Comparison of ENCODE assay signal across 18 mouse cellular contexts in the genomic region with DNA sequence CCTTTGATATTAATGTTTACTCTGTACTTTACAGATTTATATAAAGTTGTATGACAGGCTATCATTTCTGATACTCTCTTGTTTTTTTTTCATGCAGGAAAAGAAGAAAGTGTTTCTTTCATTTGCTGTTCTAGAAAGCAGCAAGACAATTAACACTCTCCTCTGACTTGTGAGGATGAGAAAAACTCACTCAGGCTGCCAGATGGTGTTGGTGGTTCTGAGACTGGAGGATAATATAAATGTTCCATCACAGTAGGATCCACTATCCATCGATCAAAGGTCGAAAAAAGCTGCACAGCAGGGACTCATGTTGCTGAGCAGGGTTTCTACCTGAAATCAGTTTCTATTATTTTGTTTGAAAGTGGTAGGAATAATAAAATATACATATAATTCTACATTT. TPM values are rescaled to one million over a fixed set of nuclear protein-coding genes. Genes with fewer than 3 reads are reported as not detected.
"Had no signal": no experiment of that assay in that cellular context is flagged by ENCODE, and none has a peak within 500 bp of the region (broad histone marks: within the 10 kb centered on the region; RNA-seq: fewer than 3 reads in every experiment).

No protein-coding gene starts in this region.

- H3K4me3 ChIP-seq: intestine, embryonic 15.5 days; limb, embryonic 13.5 days; midbrain, embryonic 13.5 days; myocyte; neural tube, embryonic 15.5 days had no signal

- H3K4me1 ChIP-seq: intestine, embryonic 15.5 days; limb, embryonic 13.5 days; midbrain, embryonic 13.5 days; neural tube, embryonic 15.5 days had no signal

- H3K4me2 ChIP-seq: intestine, embryonic 15.5 days; limb, embryonic 13.5 days; midbrain, embryonic 13.5 days; neural tube, embryonic 15.5 days had no signal

- H3K9ac ChIP-seq: intestine, embryonic 15.5 days; limb, embryonic 13.5 days; liver, embryonic 14.5 days; midbrain, embryonic 13.5 days; neural tube, embryonic 15.5 days had no signal

- H3K27ac ChIP-seq: intestine, embryonic 15.5 days; limb, embryonic 13.5 days; liver, embryonic 14.5 days; midbrain, embryonic 13.5 days; neural tube, embryonic 15.5 days had no signal

- H3K27me3 ChIP-seq: intestine, embryonic 15.5 days; limb, embryonic 13.5 days; midbrain, embryonic 13.5 days; neural tube, embryonic 15.5 days had no signal

- ATAC-seq: intestine, embryonic 15.5 days; midbrain, embryonic 13.5 days had no signal

- H3K36me3 ChIP-seq: intestine, embryonic 15.5 days; limb, embryonic 13.5 days; midbrain, embryonic 13.5 days; neural tube, embryonic 15.5 days had no signal

- H3K9me3 ChIP-seq: intestine, embryonic 15.5 days; limb, embryonic 13.5 days; midbrain, embryonic 13.5 days; neural tube, embryonic 15.5 days had no signal

- DNase-seq: kidney, adult 18-20 months; kidney, postnatal 10 days; kidney, postnatal 4 days; lung, adult 18-20 months; thymus, postnatal 14 days had no signal

RNA-seq across cellular contexts. Expression of gene Acot10, which starts 32.0 kb away (rescaled TPM):
- total RNA-seq: layer of hippocampus, adult 8-10 months; layer of hippocampus, postnatal 14 days; liver, adult 2 months; megakaryocyte-erythroid progenitor cell, adult 5-6 weeks had no signal
- polyA plus RNA-seq: intestine, embryonic 15.5 days; kidney, embryonic 14.5 days; liver, adult 2 months; lung, embryonic 16.5 days; small intestine, adult 2 months had no signal
